Mouse (Mus musculus) gastrocnemius, postnatal 14 days (tissue): ENCODE data around the gene Ppfibp2. TPM values are rescaled to one million over a fixed set of nuclear protein-coding genes. Genes with fewer than 3 reads are reported as not detected.
A peak's percentile ranks its signal among the peaks of the same experiment; 100 is the strongest.

Experiments used
- DNase-seq: peaks from one replicate; pipeline ENCODE4 v3.0.0; 2021; ENCODE audit warnings: mixed read lengths
- intact Hi-C: fragments of 180-260 bp; cut with DNase I; formaldehyde crosslinking; loops from one replicate; pipeline ENCODE4 v1.15.1; 2025; ENCODE audit warnings: low total_unique reads
- total RNA-seq, 2 experiments: library from RNA; stranded (reverse); gene quantifications; 2 replicates each; pipeline ENCODE4 v1.2.3; 2021

Gene Ppfibp2
- total RNA-seq, 2 experiments from 2014 or later, result 8.4 to 9.9 TPM

GRCm38 (mm10) chr7:107690426-107691221 is 95.6 kb downstream of the Ppfibp2 start:
- no peak for DNase-seq

GRCm38 (mm10) chr7:107691493-107691892 is 96.5 kb downstream of the Ppfibp2 start:
- intact Hi-C loops, result no loop called here
- no peak for DNase-seq

More at GRCm38 (mm10) chr7:107690426-107691221, 95.6 kb downstream of the Ppfibp2 start:
- intact Hi-C loops, result no loop called here

- no peak for DNase-seq
These were observed 99.4 kb downstream of the Ppfibp2 start for GRCm38 (mm10) chr7:107694254-107694947.

GRCm38 (mm10) chr7:107697066-107697465 is 102.1 kb downstream of the Ppfibp2 start:
- intact Hi-C loops, result no loop called here
- DNase-seq, result no peak

More at GRCm38 (mm10) chr7:107694254-107694947, 99.4 kb downstream of the Ppfibp2 start:
- intact Hi-C loops, result no loop called here

- no peak for DNase-seq
- intact Hi-C loops, result no loop called here
These were observed 104.9 kb downstream of the Ppfibp2 start for GRCm38 (mm10) chr7:107699926-107700325.

- DNase-seq, result no peak
- intact Hi-C loops, result no loop called here
These were observed 105.6 kb downstream of the Ppfibp2 start for GRCm38 (mm10) chr7:107700646-107701045.

GRCm38 (mm10) chr7:107702461-107703380 is 107.7 kb downstream of the Ppfibp2 start:
- no peak for DNase-seq
- intact Hi-C loops, result no loop called here

- intact Hi-C loops, result loop anchor here (5.0 kb wide), 1 partner anchor 44 kb away; no protein-coding TSS in a partner anchor
- DNase-seq, result peak; percentile 15
These were observed 110.9 kb downstream of the Ppfibp2 start for GRCm38 (mm10) chr7:107705941-107706340.

- intact Hi-C loops, result loop anchor here (5.0 kb wide), 1 partner anchor 45 kb away; no protein-coding TSS in a partner anchor
- no peak for DNase-seq
These were observed 112.6 kb downstream of the Ppfibp2 start for GRCm38 (mm10) chr7:107707650-107708049.

- intact Hi-C loops, result loop anchor here (5.0 kb wide), 1 partner anchor 46 kb away; no protein-coding TSS in a partner anchor
- peak; percentile 77 for DNase-seq
These were observed 113.6 kb downstream of the Ppfibp2 start for GRCm38 (mm10) chr7:107708491-107709112.

GRCm38 (mm10) chr7:107712743-107713142 is 117.7 kb downstream of the Ppfibp2 start:
- intact Hi-C loops, result no loop called here
- no peak for DNase-seq

- no peak for DNase-seq
- intact Hi-C loops, result no loop called here
These were observed 119.1 kb downstream of the Ppfibp2 start for GRCm38 (mm10) chr7:107714067-107714466.

GRCm38 (mm10) chr7:107720771-107721170 is 125.8 kb downstream of the Ppfibp2 start:
- DNase-seq, result no peak

GRCm38 (mm10) chr7:107722536-107722935 is 127.5 kb downstream of the Ppfibp2 start:
- intact Hi-C loops, result loop anchor here (5.0 kb wide), 1 partner anchor 70 kb away; no protein-coding TSS in a partner anchor
- DNase-seq, result no peak

More at GRCm38 (mm10) chr7:107720771-107721170, 125.8 kb downstream of the Ppfibp2 start:
- intact Hi-C loops, result loop anchor here (5.0 kb wide), 1 partner anchor 68 kb away; no protein-coding TSS in a partner anchor

GRCm38 (mm10) chr7:107727538-107727937 is 132.5 kb downstream of the Ppfibp2 start:
- DNase-seq, result no peak
- intact Hi-C loops, result no loop called here

- no peak for DNase-seq
- intact Hi-C loops, result no loop called here
These were observed 135.6 kb downstream of the Ppfibp2 start for GRCm38 (mm10) chr7:107730587-107730986.

GRCm38 (mm10) chr7:107733162-107733561 is 138.2 kb downstream of the Ppfibp2 start:
- no peak for DNase-seq
- intact Hi-C loops, result no loop called here

- intact Hi-C loops, result no loop called here
- no peak for DNase-seq
These were observed 143.7 kb downstream of the Ppfibp2 start for GRCm38 (mm10) chr7:107738726-107739125.

- intact Hi-C loops, result no loop called here
- DNase-seq, result no peak
These were observed 148.0 kb downstream of the Ppfibp2 start for GRCm38 (mm10) chr7:107742963-107743465.
